In the genomic region with DNA sequence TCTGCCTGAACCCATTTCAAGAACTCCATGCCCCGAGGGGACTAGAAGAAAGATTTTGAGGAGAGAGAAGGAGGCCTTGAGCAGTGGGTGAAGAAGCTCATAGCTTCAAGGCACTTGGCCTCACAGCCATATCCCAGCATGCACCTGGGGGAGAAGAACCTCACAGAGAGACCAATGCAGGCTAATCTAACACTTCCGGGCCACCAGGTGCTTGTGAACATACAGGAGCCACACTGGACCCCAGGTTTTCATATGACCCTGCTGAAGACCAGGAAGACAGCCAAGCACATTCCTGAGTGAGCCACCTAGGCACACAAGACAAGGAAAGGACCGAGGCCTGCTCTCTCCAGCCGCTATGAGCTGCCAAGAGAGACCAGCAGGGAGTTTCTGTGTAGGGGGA, we compare ENCODE assay signal across 17 mouse cellular contexts.
DNase-seq lines count a peak whose midpoint lies in the region; ATAC-seq lines count a peak whose summit lies in the region.
"Had no signal": no experiment of that assay in that cellular context is flagged by ENCODE, and none has a peak within 500 bp of the region (broad histone marks: within the 10 kb centered on the region; RNA-seq: fewer than 3 reads in every experiment).

No protein-coding gene starts in this region.

- DNase-seq in hindbrain, embryonic 10.5 days (ENCODE audit: low spot score) = no peak
- DNase-seq in lung, adult 18-20 months = no peak
- DNase-seq in adrenal gland, adult 2 months = no peak
- DNase-seq in spleen, postnatal 14 days (ENCODE audit: low spot score in 2 of 2) = no peak
- no peak for DNase-seq in frontal cortex, postnatal 14 days (ENCODE audit: low spot score in 2 of 2)
- DNase-seq: cerebellum, adult 11-12 months; right cerebral cortex, postnatal 4 days; thymus, postnatal 25 days had no signal

- H3K9me3 ChIP-seq in hindbrain, embryonic 10.5 days = no peaks in the 10 kb centered on the region
- H3K9me3 ChIP-seq in hindbrain, embryonic 12.5 days (replicated peaks) = no peaks in the 10 kb centered on the region
- no peaks in the 10 kb centered on the region for H3K9me3 ChIP-seq in lung, embryonic 15.5 days
- H3K9me3 ChIP-seq in lung, embryonic 16.5 days (ENCODE audit: control insufficient read depth, low read length) = no peaks in the 10 kb centered on the region
- H3K9me3 ChIP-seq: embryonic facial prominence, embryonic 13.5 days; heart, embryonic 15.5 days; liver, embryonic 12.5 days; neural tube, embryonic 12.5 days had no signal

- no peaks in the 10 kb centered on the region for H3K36me3 ChIP-seq in hindbrain, embryonic 10.5 days
- H3K36me3 ChIP-seq in hindbrain, embryonic 12.5 days = no peaks in the 10 kb centered on the region
- H3K36me3 ChIP-seq in lung, embryonic 15.5 days = no peaks in the 10 kb centered on the region
- no peaks in the 10 kb centered on the region for H3K36me3 ChIP-seq in lung, embryonic 16.5 days (ENCODE audit: control insufficient read depth, insufficient read depth, low read length)
- H3K36me3 ChIP-seq: embryonic facial prominence, embryonic 13.5 days; heart, embryonic 15.5 days; liver, embryonic 12.5 days; neural tube, embryonic 12.5 days had no signal

- no peak overlapping the region for H3K4me2 ChIP-seq in hindbrain, embryonic 12.5 days (replicated peaks)
- H3K4me2 ChIP-seq in lung, embryonic 15.5 days = no peak overlapping the region
- no peak overlapping the region for H3K4me2 ChIP-seq in lung, embryonic 16.5 days (ENCODE audit: low read depth, low read length)
- H3K4me2 ChIP-seq: embryonic facial prominence, embryonic 13.5 days; heart, embryonic 15.5 days; hindbrain, embryonic 14.5 days; liver, embryonic 12.5 days; neural tube, embryonic 12.5 days had no signal

- no peak overlapping the region for H3K4me3 ChIP-seq in hindbrain, embryonic 10.5 days
- no peak overlapping the region for H3K4me3 ChIP-seq in hindbrain, embryonic 12.5 days
- no peak overlapping the region for H3K4me3 ChIP-seq in lung, embryonic 15.5 days
- H3K4me3 ChIP-seq in lung, embryonic 16.5 days (ENCODE audit: low read length) = no peak overlapping the region
- H3K4me3 ChIP-seq: embryonic facial prominence, embryonic 13.5 days; heart, embryonic 15.5 days; liver, embryonic 12.5 days; neural tube, embryonic 12.5 days had no signal

- H3K4me1 ChIP-seq in hindbrain, embryonic 10.5 days (replicated peaks) = peaks cover 53% of the 10 kb centered on the region
- peaks cover 33% of the 10 kb centered on the region for H3K4me1 ChIP-seq in hindbrain, embryonic 12.5 days
- peaks cover 54% of the 10 kb centered on the region for H3K4me1 ChIP-seq in lung, embryonic 15.5 days
- H3K4me1 ChIP-seq in lung, embryonic 16.5 days (replicated peaks; ENCODE audit: control insufficient read depth, insufficient read depth, low read length) = peaks cover 42% of the 10 kb centered on the region

- H3K27ac ChIP-seq in hindbrain, embryonic 10.5 days = 0 out of 2 replicates have a peak overlapping the region, but pooled peaks have one; percentile 36
- H3K27ac ChIP-seq in hindbrain, embryonic 12.5 days = no peak overlapping the region
- H3K27ac ChIP-seq in lung, embryonic 15.5 days = peak overlapping the region; percentile 92
- H3K27ac ChIP-seq in lung, embryonic 16.5 days (ENCODE audit: low read length) = peak overlapping the region; percentile 95
- H3K27ac ChIP-seq: embryonic facial prominence, embryonic 13.5 days; heart, embryonic 15.5 days; hindbrain, embryonic 14.5 days; liver, embryonic 12.5 days; neural tube, embryonic 12.5 days had no signal

- H3K27me3 ChIP-seq in hindbrain, embryonic 10.5 days (ENCODE audit: insufficient read depth, poor library complexity, severe bottlenecking) = peaks cover 14% of the 10 kb centered on the region; the same call in 1 of the 2 replicates
- H3K27me3 ChIP-seq in hindbrain, embryonic 12.5 days = no peaks in the 10 kb centered on the region
- no peaks in the 10 kb centered on the region for H3K27me3 ChIP-seq in lung, embryonic 15.5 days
- no peaks in the 10 kb centered on the region for H3K27me3 ChIP-seq in lung, embryonic 16.5 days (ENCODE audit: control insufficient read depth, insufficient read depth, low read depth, low read length)
- H3K27me3 ChIP-seq: embryonic facial prominence, embryonic 13.5 days; heart, embryonic 15.5 days; neural tube, embryonic 12.5 days; Patski had no signal

- ATAC-seq in hindbrain, embryonic 12.5 days (ENCODE audit: low FRiP score) = no peak
- ATAC-seq in lung, embryonic 15.5 days (ENCODE audit: borderline replicate concordance, extremely low read depth, low FRiP score, low TSS enrichment) = no peak
- peak; percentile 11; the same call in 1 of the 2 replicates for ATAC-seq in lung, embryonic 16.5 days (ENCODE audit: low read depth)
- ATAC-seq: liver, embryonic 12.5 days; Patski had no signal

- no peak overlapping the region for H3K9ac ChIP-seq in hindbrain, embryonic 12.5 days
- H3K9ac ChIP-seq in lung, embryonic 15.5 days = no peak overlapping the region
- H3K9ac ChIP-seq in lung, embryonic 16.5 days (ENCODE audit: low read length) = peak overlapping the region; percentile 14; the same call in 1 of the 2 replicates
- H3K9ac ChIP-seq: embryonic facial prominence, embryonic 13.5 days; heart, embryonic 15.5 days; hindbrain, embryonic 14.5 days; liver, embryonic 12.5 days; neural tube, embryonic 12.5 days had no signal

- 79% methylated on average over 4 of the region's 4 CpGs for WGBS in hindbrain, embryonic 10.5 days
- 72% methylated on average over 4 of the region's 4 CpGs for WGBS in hindbrain, embryonic 12.5 days
- 59% methylated on average over 4 of the region's 4 CpGs for whole genome bisulfite sequencing in lung, embryonic 15.5 days
- WGBS in lung, embryonic 16.5 days = 43% methylated on average over 4 of the region's 4 CpGs
